Mouse (Mus musculus) left cerebral cortex, adult 8-10 months (tissue): ENCODE results near the gene Igflr1. TPM values are rescaled to one million over a fixed set of nuclear protein-coding genes. Genes with fewer than 3 reads are reported as not detected.

ENCODE experiments used
- DNase-seq, 2 experiments: peaks; one replicate each; pipeline ENCODE4 v3.0.0; 2022; ENCODE audit warnings: low spot score in 2 of 2
- total RNA-seq, 4 experiments: library from RNA; stranded (reverse); gene quantifications; 2 replicates each; pipeline ENCODE4 v1.2.4; 2022

Igflr1 gene
- total RNA-seq, 4 experiments from 2014 or later, result 2.5 to 3.8 (median 2.8) TPM

DNA sequence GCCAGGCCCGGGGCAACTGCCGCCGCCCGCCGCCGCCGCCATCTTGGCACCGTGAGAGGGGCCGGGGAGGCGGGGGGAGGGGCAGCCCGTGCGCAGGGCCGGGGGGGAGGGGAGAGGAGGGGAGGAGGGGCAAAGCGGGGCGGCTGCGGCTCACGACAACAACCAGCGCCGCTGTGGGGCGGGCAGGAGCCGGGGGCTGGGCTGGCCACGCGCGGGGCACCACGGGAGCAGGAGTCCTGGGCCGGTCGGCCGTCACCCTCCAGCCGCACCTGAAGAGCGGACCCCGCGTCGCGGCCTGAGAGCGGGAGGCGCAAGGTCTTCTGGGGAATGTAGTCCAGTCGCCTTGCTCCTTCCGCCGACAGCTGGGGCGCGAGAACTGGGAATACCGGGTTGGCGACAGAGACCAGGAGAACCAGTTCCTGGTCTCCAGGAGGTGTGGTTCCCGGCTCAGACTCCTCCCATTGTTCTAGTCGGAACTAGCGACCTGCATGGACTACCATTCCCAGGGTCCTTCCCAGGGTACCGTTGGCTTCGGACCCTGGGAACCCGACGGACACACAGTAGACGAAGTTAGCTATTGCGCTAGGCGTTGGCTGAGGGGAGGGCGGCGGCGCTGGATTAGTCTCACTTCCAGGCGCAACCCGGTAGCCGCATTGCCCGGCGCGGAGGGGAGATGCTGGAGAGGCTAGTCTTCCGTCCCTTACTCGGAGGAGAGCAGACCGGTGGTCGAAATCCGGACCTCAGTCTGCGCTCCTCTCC lies 23.6 kb downstream of the Igflr1 start, which contains the start of gene Kmt2b:
TSS of gene Kmt2b (minus strand) at position 51 of the 759 bp plus-strand sequence.
- peak; percentile 89 to 98 for DNase-seq

DNA sequence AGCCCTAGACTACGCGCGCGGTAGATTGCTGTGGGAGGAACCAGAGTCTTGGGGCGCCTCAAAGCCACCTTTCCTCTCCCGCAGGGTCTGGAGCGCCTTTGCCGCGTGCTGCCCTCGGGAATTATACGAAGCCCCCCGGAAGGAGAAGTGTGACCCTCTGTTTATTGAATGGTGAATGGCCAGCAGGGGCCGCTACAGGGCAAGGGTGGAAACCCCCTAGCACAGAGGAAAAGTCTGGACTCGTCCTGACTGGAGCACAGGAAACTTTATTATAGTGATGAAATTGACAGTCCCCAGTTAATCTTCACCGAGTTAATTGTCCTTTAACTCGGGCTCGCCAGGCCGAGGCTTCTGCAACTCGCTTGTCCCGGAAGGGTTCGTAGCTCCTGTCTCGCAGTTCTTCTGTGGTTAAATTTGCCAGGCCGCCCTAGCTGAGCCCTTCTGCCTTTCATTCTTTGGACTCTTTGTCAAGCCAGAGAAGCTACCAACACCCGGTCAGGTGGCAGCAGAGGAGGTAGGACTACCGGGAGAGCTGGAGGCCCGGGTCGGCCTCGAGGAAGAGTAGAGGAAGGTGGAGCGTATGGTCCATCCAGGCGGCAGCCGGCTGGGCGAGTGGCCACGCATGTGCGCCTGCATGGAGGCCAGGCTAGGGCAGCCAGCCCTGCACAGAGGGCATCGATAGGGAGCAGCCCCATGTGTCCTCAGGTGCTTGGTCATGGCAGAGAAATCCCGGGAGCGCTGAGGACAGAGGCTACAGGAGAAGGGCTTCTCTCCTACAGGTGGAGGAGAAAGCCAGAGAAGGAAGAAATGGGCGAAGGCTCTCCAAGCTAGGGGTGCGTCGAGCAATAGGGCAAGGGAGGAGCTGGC lies 24.4 kb downstream of the Igflr1 start:
- peak in 1 of 2 experiments; percentile 72 for DNase-seq

DNA sequence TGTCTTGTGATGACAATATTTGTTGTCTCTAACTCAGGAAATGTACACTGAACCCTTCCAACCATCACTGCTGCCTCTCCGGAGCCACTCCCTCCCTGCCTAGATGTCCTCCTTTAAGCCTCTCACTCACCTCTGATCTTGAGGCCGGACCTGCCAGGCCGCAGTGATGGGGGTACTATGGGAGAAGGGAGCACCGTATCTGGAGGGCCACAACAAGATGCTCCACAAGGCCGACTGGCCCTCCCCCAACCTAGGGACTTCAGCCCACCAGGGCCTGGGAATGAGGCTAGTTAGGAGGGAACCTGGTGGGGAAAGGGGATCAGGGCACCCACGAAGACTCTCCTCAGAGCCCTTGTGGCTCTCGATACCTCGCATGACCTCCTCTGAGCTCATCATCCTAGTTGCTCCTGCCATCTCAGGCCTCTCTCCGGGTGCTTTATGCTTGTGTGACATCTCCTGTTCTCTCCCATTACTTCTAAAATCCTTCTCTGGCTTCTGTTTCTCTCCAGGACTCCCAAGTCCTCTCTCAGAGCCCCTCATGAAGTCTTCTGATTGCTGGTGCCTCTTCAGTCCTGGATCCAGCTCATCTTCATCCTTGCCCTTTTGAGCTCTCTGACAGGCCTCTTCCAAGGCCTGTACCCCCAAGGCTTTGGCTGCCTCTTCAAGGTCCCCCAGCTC lies 25.8 kb downstream of the Igflr1 start:
- DNase-seq, result no peak

DNA sequence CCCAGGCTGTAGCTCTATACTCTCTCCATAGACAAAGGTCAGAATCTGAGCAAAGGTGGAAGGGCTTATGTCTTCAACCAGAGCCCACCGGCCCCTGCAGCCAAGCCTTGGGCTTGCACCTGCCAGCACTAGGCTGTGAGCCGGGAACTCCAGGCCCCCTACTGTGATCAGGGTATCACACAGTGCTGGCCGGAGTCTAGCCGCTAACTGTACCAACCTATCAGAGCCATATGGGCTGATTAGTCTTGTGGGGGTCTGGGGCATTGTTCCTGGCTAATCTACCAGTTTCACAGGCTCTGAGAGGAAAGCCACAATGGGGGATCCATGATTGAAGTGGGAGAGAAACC lies 26.4 kb downstream of the Igflr1 start:
- no peak for DNase-seq

DNA sequence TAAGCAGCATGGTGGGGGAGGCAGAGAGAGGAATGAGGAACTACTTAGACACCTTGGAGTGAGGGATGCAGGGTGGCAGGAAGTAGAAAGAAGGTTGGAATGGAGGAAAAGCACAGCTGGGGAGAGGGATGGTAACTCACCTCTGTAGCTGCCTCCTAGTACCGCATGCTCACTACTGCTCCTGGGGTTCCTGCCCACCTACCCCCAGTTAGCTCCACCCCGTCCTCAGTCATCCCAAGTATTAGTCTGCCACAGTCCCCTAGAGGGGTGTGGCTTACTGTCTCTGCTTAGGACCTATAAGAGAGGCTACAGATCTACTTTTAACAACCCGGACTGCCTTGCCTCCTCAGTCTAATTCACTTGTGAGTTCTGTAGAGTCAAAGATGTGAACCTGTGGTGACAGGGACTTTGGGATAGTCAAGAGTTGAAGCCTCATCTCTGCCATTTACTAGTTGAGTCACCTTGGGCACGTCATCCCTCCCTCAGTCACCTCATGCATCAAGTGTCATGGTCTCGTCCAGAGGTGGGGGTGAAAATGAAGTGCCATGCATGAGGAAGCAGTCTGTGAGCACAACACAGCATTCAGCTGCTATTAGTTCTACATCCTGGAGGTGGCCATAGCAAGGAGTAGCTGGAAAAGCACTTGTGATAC lies 27.7 kb downstream of the Igflr1 start:
- no peak for DNase-seq

DNA sequence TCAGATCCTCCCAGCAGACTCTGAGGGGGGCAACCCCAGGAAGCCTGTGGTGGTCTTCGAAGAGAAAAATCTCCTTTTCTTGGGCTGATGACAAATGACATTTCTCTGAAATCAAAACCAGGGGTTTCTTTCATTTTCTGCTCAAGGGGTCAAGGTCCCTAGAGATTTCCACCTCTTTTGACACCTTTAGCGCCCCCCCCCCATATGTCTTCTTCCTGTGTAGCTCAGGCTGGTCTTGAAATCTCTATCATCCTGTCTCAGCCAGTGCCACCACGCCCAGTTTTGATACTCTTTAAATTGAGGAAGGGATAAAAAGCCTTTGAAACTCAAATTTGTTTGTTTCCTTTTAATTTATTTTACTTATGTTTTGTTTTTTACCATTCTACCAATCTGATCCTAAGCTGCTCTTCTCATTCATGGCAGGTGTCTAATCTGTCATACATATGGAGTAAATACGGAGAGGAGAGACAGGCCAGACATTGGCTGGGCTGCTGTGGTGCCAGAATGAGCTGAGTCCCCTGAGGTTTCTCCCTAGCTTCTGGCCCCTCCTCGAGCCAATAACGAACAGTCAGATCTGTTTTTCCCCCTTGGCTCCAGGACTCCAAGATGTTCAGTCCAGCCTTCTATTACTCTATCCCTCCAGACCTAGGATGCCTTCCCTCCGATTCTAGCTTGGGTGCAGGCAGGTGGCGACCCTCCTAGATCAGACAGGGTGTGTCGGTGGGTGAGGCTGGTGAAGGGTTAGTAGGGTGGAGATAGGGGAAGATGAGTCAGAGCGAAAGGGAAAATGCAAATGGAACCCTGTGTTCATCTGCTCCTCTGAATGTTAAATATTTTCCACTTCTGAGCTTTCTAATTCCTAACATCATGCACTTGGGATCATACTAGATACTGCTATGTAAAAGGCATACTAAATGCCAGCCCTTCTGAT lies 28.6 kb downstream of the Igflr1 start:
- DNase-seq, result no peak

DNA sequence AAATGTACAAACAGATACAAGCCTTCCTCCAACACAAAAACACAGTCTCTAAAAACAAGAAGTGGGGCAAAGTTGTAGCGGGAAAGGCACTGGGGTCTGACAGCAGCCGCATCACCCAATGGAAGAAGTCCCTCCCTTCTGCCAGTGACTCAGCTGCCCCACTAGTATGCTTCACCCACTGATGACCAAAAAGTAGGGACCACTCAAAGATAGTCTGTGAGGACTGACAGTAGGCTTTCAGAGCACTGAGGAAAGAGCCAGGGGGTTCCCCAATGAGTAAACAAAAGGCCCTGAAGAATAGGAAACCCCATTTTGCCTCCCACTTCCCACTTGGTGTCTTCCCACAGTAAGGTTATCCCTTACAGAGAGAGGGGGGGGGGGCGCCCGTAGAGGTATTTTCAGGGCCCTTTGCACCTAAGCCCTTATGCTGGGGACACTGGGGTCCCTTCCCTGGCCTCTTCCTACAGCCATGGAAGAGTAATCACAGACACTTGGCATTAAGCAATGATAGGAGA lies 29.3 kb downstream of the Igflr1 start:
- no peak for DNase-seq

DNA sequence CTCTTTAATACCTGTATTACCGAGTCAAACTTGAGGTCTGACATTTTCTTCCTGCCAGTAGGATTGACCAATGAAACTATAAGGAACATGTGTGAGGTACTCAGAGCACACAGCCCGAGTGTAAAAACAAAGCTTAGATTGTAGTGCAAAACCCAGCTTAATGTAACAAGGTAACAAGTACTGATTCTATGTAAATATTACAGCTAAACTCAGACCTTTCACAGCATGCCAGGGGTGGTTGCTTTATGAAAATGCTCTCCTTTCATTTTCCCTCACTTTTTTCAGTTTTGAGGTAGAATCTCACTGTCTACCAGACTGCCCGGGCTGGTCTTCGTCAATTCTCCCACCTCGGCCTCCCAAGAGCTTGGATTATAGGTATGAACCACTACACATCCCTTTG lies 30.9 kb downstream of the Igflr1 start:
- no peak for DNase-seq

DNA sequence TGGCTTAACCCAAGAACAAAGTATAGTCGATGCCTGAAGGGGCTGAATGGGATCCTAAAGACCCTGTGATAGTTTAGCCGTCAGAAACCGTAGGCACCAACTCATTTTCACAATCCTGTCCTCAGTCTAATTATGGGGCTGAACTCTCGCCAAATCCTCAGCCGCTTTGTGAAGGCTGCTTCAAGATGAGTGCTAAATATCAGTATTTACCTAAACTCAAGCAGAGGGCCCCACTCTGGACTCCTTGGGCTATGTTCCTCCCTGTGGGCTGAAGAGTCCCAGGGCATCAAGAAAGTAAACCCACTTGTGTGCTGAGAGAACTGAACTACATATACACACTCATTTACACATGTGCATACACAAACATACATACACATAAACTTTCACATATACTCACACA lies 31.6 kb downstream of the Igflr1 start:
- DNase-seq, result no peak

DNA sequence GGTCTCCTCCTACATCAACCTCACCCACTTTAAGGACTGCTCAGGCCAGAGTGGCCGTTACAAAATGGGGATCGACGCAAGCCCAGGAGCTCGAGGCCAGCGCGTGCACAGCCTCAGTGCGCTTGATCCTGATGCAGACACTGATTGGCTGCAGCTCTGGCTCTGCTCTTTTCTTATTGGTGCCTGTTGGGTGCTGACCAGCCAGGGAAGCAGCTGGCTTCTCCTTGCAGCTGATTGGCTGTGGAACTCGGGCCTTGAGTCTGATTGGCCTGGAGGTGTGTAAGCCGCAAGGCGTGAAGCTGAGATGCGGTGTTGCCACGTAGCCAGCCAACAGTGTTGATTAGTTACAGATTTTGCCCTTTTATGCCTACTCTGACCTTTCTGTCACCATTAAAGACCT lies 33.6 kb downstream of the Igflr1 start, which contains the start of gene Zbtb32:
TSS of gene Zbtb32 (minus strand) at position 124 of the 400 bp plus-strand sequence.
- no peak for DNase-seq

DNA sequence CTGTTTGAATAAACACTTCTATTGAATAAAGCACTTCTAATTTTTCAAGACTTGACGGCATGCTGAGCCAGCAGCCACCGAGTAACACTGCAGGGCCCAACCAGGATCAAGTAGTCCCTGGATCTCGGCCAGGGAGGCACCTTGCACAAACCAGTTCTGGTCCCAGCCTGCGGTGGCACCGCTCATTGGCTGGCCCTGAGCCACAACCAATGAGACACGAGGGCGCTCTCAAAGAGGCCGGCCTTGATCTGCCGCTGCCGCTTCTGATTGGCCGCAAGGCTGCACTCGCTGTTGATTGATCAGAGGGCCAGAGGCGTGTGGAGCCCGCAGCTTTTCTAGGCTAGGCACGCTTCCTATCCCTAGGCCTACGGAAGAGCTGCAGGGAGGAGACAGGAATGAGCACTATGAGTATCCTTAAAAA lies 34.7 kb downstream of the Igflr1 start:
- DNase-seq, result peak; percentile 75 to 93

DNA sequence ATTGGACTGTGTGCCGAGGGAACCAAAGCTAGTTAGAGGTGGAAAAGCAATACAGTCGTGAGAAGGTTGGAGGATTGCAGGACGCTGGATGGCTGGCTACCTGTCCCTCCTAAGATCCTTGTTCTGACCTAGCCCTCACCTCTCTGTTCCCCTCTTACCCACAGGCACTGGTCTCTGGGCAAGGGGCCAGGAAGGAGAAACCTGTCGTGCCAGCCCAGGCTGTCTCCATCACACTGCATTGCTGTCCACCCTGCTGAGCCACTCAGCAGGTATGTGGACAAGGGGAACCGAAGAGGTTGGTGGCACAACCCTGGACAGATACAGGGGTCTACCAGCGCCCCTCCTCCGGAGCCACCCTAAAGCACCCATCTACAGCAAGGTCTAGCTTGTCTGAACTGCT lies 35.4 kb downstream of the Igflr1 start:
- DNase-seq, result no peak

DNA sequence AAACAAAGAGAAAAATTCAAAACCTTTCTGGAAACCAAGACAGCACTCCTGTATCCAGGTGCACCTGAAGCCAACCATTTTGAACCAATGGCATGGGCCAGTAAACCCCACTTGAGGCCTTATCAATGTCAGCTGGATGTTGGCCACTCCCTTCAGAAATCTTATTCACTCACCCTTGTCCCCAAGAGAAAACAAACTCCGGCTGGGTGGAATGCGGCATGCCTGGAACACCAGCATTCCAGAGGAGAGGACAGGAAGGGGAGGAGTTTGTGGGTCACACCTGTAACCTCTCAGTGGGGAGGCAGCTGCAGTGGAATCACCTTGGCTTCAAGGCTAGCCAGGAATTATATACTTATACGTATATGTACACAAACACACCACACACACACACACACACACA lies 37.4 kb downstream of the Igflr1 start:
- DNase-seq, result no peak

DNA sequence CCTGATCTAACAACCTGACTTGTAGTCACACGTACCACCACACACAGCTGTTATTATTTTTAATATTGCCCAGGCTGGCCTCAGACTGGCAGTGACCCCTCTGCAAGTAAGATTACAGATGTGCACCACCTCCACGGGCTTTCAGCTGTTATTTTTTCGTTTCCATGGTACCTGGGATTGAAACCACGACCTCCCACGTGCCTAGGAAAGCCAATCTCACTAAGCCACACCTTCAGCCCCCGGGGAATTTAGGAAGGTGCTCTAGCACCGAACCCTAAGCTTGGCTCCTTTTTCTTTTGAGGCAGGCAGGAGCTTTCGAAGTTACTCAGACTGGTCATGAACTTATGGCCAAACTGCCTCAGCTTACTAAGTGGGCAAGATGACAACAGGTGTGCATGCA lies 39.2 kb downstream of the Igflr1 start:
- no peak for DNase-seq

DNA sequence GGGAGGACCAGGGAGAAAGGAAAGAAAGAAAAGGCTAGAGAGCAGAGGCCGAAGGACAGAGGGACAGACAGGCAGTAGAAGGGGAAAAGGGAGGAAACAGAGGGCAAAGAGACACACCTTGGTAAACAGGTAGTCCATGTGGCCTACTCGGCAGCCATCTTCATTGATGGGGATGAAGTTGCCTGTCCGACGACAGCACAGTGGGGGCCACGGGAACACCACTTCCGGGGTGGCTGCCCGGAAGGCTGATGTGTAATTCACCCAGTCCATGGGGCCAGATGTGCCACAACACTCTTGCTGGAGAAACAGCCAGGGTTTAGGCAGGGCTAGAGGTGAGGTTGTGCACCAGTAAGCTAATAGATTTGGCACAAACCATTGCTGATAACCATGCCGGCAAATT lies 39.7 kb downstream of the Igflr1 start:
- no peak for DNase-seq

DNA sequence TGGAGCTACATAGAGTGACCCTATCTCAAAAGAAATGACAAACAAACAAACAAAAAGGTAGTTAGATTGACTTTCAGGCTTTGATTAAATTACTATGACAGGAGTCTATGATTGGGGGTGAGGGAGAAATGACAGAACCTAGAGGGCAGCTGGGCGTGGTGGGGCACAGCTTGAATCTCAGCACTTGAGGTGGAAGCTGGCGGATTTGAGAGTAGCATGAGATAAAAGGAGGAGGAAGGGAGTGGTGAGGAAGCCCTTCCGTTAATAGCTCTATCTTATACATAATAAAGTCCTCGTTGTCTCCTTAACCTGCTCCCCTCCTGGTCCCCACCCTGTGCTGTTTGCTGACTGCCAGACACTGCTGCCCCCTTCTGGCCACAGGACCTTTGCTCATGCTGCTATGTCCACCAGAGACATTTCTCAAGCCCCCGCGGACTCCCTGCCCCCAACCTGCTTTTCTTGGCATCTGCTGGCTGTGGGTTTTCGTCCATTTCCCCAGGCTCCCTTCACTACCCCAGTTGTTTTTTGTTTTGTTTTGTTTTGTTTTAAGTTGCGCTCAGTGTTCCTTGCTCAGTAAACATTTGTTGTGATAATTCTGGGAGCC lies 42.6 kb downstream of the Igflr1 start:
- DNase-seq, result no peak

DNA sequence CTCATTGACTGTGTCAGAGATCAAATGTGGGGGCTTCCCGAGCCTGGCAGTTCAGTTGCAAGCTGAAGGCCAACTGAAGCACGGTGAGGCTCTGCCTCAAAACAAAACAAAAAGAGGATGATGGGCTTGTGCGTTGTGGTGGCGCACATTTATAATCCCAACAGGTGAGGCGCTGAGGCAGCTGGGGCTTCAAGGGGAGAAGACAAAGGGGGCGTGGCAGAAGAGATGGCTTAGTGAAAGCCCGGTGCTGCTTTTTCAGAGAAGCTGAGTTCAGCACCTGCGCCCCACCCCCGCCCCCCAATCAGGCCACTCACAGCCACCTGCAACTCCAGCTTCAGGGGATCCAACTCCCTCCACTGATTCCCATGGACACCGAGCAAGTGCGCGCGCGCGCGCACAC lies 43.2 kb downstream of the Igflr1 start:
- DNase-seq, result no peak

DNA sequence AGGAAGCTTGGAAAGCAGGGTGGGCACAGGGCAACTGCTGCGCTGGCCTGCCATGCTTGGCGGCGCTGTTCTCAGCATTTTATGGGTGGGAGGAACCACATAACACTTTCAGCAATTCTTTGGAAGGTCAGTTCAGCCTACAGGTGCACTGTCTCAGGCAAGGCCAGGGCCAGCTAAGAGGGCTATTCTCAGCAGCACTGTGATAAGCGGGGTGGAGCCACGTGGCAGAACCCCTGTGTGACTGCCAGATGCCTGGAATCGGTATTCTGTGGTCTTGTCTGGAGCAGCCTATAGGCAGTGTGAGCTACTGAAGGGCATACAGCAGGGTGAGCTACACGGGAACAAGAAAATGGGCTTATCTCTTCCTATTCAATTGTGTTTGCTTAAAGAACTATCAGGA lies 44.8 kb downstream of the Igflr1 start:
- DNase-seq, result no peak

DNA sequence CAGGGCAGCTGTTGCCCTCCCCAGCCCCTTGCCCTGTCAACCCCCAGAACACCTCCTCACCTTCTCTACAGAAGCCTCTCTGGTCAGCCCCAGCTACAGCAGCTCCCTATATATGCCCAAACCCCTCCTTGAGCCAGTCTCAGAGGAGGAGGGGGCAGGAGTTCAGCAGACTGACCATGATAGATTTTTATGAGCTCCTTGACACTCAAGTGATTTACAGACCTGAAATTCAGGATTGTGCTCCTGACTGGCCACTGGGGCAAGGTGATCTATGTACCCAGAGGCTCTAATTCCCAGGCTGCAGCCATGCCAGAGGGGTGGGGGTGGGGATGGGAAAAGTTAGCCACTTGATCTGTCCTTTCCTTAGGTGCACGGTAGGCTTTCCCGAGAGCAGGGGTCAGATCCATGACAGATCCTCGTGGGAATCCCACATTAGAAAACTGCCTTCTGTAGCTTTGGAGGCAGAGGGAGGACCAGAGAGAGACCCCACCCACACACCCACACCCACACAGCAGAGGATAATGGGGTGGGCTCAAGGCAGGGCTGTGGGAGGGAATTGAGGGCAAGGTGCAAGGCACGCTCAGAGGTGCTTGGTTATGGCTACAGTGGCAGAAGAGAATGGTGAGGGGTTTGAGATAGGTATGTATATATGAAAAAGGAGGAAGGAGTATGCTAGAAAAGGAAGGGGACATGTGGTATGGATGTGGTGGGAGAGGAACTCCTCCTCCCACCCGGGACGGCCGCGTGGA lies 47.6 kb downstream of the Igflr1 start, which contains the start of gene Upk1a:
TSS of gene Upk1a (minus strand) at position 194 of the 749 bp plus-strand sequence.
- DNase-seq, result no peak
